Mouse (Mus musculus) thymus, postnatal 10 days (tissue): ENCODE measurements around the gene Rnft2.

ENCODE experiments used
- DNase-seq, 2 experiments: peaks; one replicate each; pipeline ENCODE4 v3.0.0; 2021; ENCODE audit warnings: low spot score in 2 of 2

Rnft2 gene

GRCm38 (mm10) chr5:118174310-118175009, 70.5 kb downstream of the Rnft2 start:
- DNase-seq, result no peak

- no peak for DNase-seq
Measured at GRCm38 (mm10) chr5:118172078-118172723, 72.7 kb downstream of the Rnft2 start.

GRCm38 (mm10) chr5:118171665-118172064, 73.3 kb downstream of the Rnft2 start:
- no peak for DNase-seq

- DNase-seq, result no peak
Measured at GRCm38 (mm10) chr5:118170888-118171529, 73.9 kb downstream of the Rnft2 start.

- peak; percentile 9 to 47 for DNase-seq
Measured at GRCm38 (mm10) chr5:118169222-118170221, 75.4 kb downstream of the Rnft2 start.

GRCm38 (mm10) chr5:118167561-118167995, 77.3 kb downstream of the Rnft2 start:
- DNase-seq, result no peak

GRCm38 (mm10) chr5:118165462-118165861, 79.5 kb downstream of the Rnft2 start:
- no peak for DNase-seq

- no peak for DNase-seq
Measured at GRCm38 (mm10) chr5:118164581-118164980, 80.3 kb downstream of the Rnft2 start, which contains the start of gene Hrk. TSS of gene Hrk (plus strand) at chr5:118164648.

GRCm38 (mm10) chr5:118160691-118161090, 84.2 kb downstream of the Rnft2 start:
- DNase-seq, result no peak

- DNase-seq, result no peak
Measured at GRCm38 (mm10) chr5:118156976-118157375, 87.9 kb downstream of the Rnft2 start.

- no peak for DNase-seq
Measured at GRCm38 (mm10) chr5:118155565-118155947, 89.4 kb downstream of the Rnft2 start.

GRCm38 (mm10) chr5:118154839-118155564, 89.9 kb downstream of the Rnft2 start, which contains the start of gene Fbxw8:
TSS of gene Fbxw8 (minus strand) at chr5:118155464.
- peak; percentile 7 to 25 for DNase-seq

- no peak for DNase-seq
Measured at GRCm38 (mm10) chr5:118149711-118150110, 95.2 kb downstream of the Rnft2 start.

GRCm38 (mm10) chr5:118147264-118147663, 97.7 kb downstream of the Rnft2 start:
- no peak for DNase-seq

GRCm38 (mm10) chr5:118145999-118146679, 98.8 kb downstream of the Rnft2 start:
- no peak for DNase-seq

- DNase-seq, result no peak
Measured at GRCm38 (mm10) chr5:118145458-118145857, 99.5 kb downstream of the Rnft2 start.

GRCm38 (mm10) chr5:118144770-118145169, 100.1 kb downstream of the Rnft2 start:
- no peak for DNase-seq

GRCm38 (mm10) chr5:118144327-118144726, 100.6 kb downstream of the Rnft2 start:
- no peak for DNase-seq

- DNase-seq, result no peak
Measured at GRCm38 (mm10) chr5:118143211-118144026, 101.5 kb downstream of the Rnft2 start.
